Mouse (Mus musculus) limb, embryonic 14.5 days (tissue): ENCODE measurements around the gene Gpr4. TPM values are rescaled to one million over a fixed set of nuclear protein-coding genes. Genes with fewer than 3 reads are reported as not detected.

Source experiments
- ATAC-seq: fragments of 200-750 bp; cut with Nextera tagmentation; 2 replicates; pipeline ENCODE4 v1.8.0; 2017; ENCODE audit warnings: low read depth, moderate number of reproducible peaks, moderate TSS enrichment; ENCODE audit not compliant: low FRiP score
- DNase-seq: peaks from one replicate; pipeline ENCODE4 v3.0.0-alpha.2; 2015; ENCODE audit warnings: low spot score
- H3K27ac ChIP-seq: fragments of 300-500 bp; sonication (generic); replicated peaks from 2 replicates; pipeline ENCODE4 v1.5.1; 2014; ENCODE audit warnings: low read depth, mild to moderate bottlenecking, low read length, moderate library complexity, mixed read lengths
- H3K27me3 ChIP-seq: fragments of 300-500 bp; sonication (generic); 2 replicates; pipeline ENCODE4 v1.6.1; 2014; ENCODE audit warnings: low read length, mixed read lengths; ENCODE audit not compliant: control insufficient read depth, insufficient read depth
- H3K36me3 ChIP-seq: fragments of 300-500 bp; sonication (generic); 2 replicates; pipeline ENCODE4 v1.6.1; 2014; ENCODE audit warnings: mild to moderate bottlenecking, low read length, moderate library complexity, mixed read lengths; ENCODE audit not compliant: control insufficient read depth, insufficient read depth
- H3K4me1 ChIP-seq: fragments of 300-500 bp; sonication (generic); 2 replicates; pipeline ENCODE4 v1.6.1; 2014; ENCODE audit warnings: antibody characterized with exemption, low read length, mixed read lengths; ENCODE audit not compliant: control insufficient read depth, insufficient read depth
- H3K4me2 ChIP-seq: fragments of 300-500 bp; sonication (generic); replicated peaks from 2 replicates; pipeline ENCODE4 v1.6.1; 2014; ENCODE audit warnings: low read depth, mild to moderate bottlenecking, low read length, moderate library complexity; ENCODE audit not compliant: severe bottlenecking
- H3K4me3 ChIP-seq: fragments of 300-500 bp; sonication (generic); replicated peaks from 2 replicates; pipeline ENCODE4 v1.5.1; 2014; ENCODE audit warnings: low read length
- H3K9ac ChIP-seq: fragments of 300-500 bp; sonication (generic); 2 replicates; pipeline ENCODE4 v1.6.1; 2014; ENCODE audit warnings: mild to moderate bottlenecking, low read depth, low read length, moderate library complexity; ENCODE audit not compliant: severe bottlenecking
- H3K9me3 ChIP-seq: fragments of 300-500 bp; sonication (generic); 2 replicates; pipeline ENCODE4 v1.6.1; 2016; ENCODE audit warnings: low read length; ENCODE audit not compliant: control insufficient read depth
- POLR2A ChIP-seq: fragments of 200-500 bp; IDR thresholded peaks from 2 replicates; pipeline ENCODE4 v1.8.0; 2012; ENCODE audit warnings: inconsistent platforms, mild to moderate bottlenecking, moderate library complexity, borderline replicate concordance; ENCODE audit not compliant: insufficient read depth, insufficient read length; ENCODE audit errors: extremely low read depth
- WGBS: fragments of 180-500 bp; shearing (Covaris S2); extraction: QIAGEN DNeasy Blood & Tissue Kit; methylation state at CpG from one replicate; pipeline ENCODE4 v1.1.7; 2014; 5-methylcytosine and 5-hydroxymethylcytosine counted together
- polyA plus RNA-seq, 2 experiments: library from polyadenylated mRNA; depleted of rRNA in 1 of 2; stranded (reverse) in 1 of 2; unstranded in 1 of 2; fragments of >200 nt; fragmentation: Nextera tagmentation in 1 of 2; extraction: Ambion mirVana in 1 of 2; gene quantifications; 2 replicates each; pipeline versions ENCODE4 v1.2.1 to v1.2.3; 2012 to 2014

The Gpr4 gene
- polyA plus RNA-seq, 2 experiments: 4.0 to 9.2 TPM

DNA sequence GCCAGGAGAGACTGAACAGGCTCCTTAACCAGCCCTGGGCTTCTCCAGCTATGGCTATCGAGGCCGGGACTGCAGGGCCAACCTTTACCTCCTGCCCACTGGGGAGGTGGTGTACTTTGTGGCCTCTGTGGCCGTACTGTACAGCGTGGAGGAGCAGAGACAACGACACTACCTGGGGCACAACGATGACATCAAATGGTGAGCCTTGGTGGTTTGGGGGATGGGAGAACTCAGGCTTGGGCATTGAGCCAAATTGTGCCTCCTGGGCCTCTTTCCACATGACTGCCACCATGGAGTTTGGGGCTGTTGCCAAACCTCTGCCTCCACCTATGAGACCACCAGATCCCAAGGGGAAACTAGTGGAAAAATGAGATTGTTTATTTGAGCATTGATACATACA, 27.6 kb upstream of the Gpr4 start:
- H3K9me3 ChIP-seq: no peaks in the 10 kb centered on the region
- 65% methylated on average over 6 of the region's 6 CpGs for whole genome bisulfite sequencing
- no peak for TF ChIP-seq POLR2A
- peaks cover 8% of the 10 kb centered on the region for H3K27me3 ChIP-seq
- H3K4me3 ChIP-seq: no peak overlapping the region
- peaks cover 16% of the 10 kb centered on the region for H3K4me1 ChIP-seq
- H3K4me2 ChIP-seq: no peak overlapping the region
- no peak overlapping the region for H3K27ac ChIP-seq
- H3K9ac ChIP-seq: no peak overlapping the region
- ATAC-seq: no peak
- DNase-seq: peak; percentile 44
- H3K36me3 ChIP-seq: peaks cover 15% of the 10 kb centered on the region

DNA sequence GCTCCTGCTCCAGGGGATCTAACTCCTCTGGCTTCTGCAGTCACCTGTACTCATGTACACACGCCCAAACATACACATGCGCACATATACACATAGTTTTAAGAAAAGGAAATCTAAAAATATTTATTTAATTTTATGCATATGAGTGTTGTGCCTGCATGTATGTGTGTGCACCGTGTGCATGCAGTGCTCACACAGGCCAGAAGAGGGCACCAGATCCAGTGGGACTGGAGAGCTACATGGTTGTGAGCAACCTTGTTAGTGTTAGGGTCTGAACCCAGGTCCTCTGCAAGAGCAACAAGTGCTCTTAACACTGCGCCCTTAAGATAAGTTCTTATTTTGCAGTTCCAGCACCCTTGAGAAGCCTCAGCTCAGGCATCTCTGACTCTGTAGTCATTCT, 17.7 kb upstream of the Gpr4 start:
- peaks cover 55% of the 10 kb centered on the region for H3K36me3 ChIP-seq
- WGBS: 94% methylated on average over 4 of the region's 4 CpGs
- no peak for ATAC-seq

DNA sequence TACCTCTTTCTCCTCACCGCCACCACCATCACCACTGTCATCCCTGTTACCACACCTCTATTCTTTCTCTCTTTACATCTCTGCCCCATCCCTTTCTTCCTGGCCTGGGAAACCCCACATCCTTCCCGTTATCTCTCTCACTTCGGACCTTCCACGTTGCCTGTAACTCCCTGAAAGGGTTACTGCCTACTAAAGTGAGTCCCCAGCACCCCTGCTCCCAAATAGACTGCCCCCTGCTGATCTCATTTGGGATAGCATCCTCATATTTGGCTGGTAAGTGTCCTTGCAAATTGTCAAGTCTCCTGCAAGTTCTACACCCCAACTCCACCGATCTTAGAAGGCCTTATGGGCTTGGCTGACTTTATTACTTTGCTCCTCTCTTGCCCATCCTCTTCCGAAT, 15.7 kb upstream of the Gpr4 start:
- Histone ChIP-seq H3K27me3 (no peaks in the 10 kb centered on the region), H3K4me1 (no peaks in the 10 kb centered on the region), H3K9me3 (0 out of 2 replicates have a peak, but pooled peaks cover 4% of the 10 kb centered on the region), H3K4me2 (no peak overlapping the region), H3K36me3 (peaks cover 57% of the 10 kb centered on the region), H3K27ac (no peak overlapping the region), H3K4me3 (no peak overlapping the region), H3K9ac (no peak overlapping the region)
- DNase-seq: no peak
- WGBS: 62% methylated on average over 6 of the region's 6 CpGs
- TF ChIP-seq POLR2A: no peak
- ATAC-seq: no peak

More for the DNA sequence above, 17.7 kb upstream of the Gpr4 start:
- no peak for TF ChIP-seq POLR2A
- Histone ChIP-seq H3K4me1 (no peaks in the 10 kb centered on the region), H3K27ac (no peak overlapping the region), H3K9me3 (0 out of 2 replicates have a peak, but pooled peaks cover 4% of the 10 kb centered on the region), H3K9ac (no peak overlapping the region), H3K4me3 (no peak overlapping the region), H3K27me3 (no peaks in the 10 kb centered on the region), H3K4me2 (no peak overlapping the region)
- no peak for DNase-seq

DNA sequence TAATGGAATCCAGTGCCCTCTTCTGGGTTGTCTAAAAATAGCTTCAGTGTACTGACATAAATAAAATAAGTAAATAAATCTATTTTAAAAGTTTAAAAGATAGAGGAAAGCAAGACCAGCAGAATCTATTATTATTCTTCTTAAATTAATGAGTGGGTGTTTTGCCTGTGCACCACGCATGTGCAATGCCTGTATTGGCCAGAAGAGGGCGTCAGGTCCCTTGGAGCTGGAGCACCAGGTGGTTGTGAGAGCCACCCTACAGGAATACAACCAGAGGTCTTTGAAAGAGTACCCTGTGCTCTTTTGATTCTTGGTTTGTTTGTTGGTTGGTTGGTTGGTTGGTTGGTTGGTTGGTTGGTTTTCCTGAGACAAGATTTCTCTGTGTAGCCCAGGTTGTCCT, 14.4 kb upstream of the Gpr4 start:
- WGBS: 36% methylated on average over 2 of the region's 2 CpGs
- peaks cover 57% of the 10 kb centered on the region for H3K36me3 ChIP-seq
- 0 out of 2 replicates have a peak, but pooled peaks cover 4% of the 10 kb centered on the region for H3K9me3 ChIP-seq
- DNase-seq (no peak), ATAC-seq (no peak)
- no peak overlapping the region for H3K4me2 ChIP-seq
- H3K27me3 ChIP-seq: no peaks in the 10 kb centered on the region
- no peaks in the 10 kb centered on the region for H3K4me1 ChIP-seq
- no peak overlapping the region for H3K27ac ChIP-seq
- H3K9ac ChIP-seq: no peak overlapping the region
- no peak for TF ChIP-seq POLR2A
- no peak overlapping the region for H3K4me3 ChIP-seq

DNA sequence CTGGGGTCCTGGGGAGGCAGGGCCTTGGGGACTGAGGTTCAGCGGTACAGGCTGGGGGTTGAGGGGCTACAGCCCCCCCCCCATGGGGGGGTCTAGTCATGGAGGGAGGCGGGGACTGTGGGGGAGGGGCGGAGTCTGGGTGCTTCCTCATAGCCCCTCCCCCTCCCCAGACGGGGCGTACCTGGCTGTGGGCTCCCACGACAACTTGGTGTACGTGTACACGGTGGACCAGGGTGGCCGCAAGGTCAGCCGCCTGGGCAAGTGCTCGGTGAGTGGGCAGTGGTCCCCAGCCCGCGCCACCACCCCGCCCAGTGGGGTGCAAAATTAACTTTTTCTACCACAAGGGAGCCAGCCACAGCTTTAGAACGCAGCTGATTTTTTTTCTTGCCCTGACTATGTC, 10.7 kb upstream of the Gpr4 start:
- H3K9me3 ChIP-seq: no peaks in the 10 kb centered on the region
- ATAC-seq: no peak
- H3K4me3 ChIP-seq: no peak overlapping the region
- no peak overlapping the region for H3K4me2 ChIP-seq
- peaks cover 57% of the 10 kb centered on the region for H3K36me3 ChIP-seq
- 66% methylated on average over 14 of the region's 15 CpGs for WGBS
- no peak overlapping the region for H3K27ac ChIP-seq
- no peak overlapping the region for H3K9ac ChIP-seq
- H3K4me1 ChIP-seq: no peaks in the 10 kb centered on the region
- TF ChIP-seq POLR2A: no peak
- H3K27me3 ChIP-seq: no peaks in the 10 kb centered on the region
- DNase-seq: no peak
